Mouse (Mus musculus) T-helper 2 cell (primary cell): ENCODE measurements around the gene Acat2.

Source experiments
- in situ Hi-C: fragments of 300-600 bp; cut with MboI, MseI; formaldehyde crosslinking; loops from one replicate; pipeline ENCODE4 v1.15.1; 2025; ENCODE audit warnings: high pct_unique_total_duplicates

Gene Acat2

DNA sequence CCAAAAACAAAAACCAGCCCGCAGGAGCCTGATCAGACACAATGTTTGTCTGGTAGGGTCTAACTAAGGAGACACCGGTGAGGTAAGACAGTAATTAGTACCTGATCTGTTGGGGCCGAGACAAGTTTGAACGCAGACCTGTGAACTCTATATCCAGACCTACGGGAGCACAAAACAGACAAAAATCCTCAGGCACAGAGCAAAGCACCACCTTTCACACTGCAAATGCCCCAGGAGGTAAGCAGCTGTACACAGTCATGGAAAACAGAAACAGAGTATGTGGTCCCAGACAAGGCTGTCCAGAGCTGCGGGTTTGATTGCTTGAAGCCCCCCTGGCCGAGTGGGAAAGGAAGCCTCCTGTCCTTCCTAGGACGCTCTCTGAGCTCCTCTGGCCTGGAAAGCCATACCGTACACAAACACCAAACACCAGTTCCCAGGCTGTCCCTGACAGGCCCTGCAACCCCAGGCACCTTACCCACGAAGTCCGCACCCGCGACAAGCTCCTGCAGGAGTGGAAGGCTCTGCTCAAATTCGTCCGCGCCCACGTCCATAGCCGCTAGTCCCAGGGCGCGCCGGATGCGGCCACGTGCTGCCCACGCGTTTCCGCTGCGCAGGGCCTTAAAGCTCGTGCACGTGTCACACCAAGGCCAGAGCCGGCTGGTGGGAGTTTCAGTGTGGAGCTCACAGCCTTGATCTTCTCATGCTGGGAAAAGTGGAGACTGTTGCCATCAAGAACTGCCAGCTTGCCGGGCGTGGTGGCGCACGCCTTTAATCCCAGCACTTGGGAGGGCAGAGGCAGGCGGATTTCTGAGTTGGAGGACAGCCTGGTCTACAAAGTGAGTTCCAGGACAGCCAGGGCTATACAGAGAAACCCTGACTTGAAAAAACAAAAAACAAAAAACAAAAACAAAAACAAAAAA is 50.9 kb downstream of the Acat2 start, which contains the start of gene Pnldc1:
Gene Pnldc1, minus strand, starts transcription at position 870 of the 920 bp plus-strand sequence.
- in situ Hi-C loops: loop anchor here (5.0 kb wide), 1 partner anchor 78 kb away; no protein-coding TSS in a partner anchor

GRCm38 (mm10) chr17:12906436-12906835 is 54.1 kb downstream of the Acat2 start:
- in situ Hi-C loops: no loop called here

- in situ Hi-C loops: no loop called here
Measured at GRCm38 (mm10) chr17:12905810-12906209, 54.7 kb downstream of the Acat2 start.

DNA sequence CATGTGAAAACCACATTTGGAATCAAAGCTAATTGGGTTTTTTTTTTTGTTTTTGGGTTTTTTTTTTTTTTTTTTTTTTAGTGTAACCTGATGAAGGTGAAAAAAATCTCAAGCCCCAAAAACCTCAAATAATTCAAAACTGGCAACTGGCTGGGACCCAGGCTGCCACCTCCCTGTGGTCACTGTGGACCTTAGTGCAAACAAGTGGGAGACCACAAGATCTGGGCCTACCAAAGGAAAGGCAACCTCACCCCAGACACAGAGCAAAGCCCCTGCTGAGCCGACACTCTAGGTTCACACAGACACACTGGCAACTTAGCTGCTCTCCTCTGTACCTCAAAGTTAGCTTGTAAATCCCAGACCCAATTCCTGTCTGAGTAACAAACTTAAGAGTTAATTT is 56.2 kb downstream of the Acat2 start:
- in situ Hi-C loops: no loop called here

DNA sequence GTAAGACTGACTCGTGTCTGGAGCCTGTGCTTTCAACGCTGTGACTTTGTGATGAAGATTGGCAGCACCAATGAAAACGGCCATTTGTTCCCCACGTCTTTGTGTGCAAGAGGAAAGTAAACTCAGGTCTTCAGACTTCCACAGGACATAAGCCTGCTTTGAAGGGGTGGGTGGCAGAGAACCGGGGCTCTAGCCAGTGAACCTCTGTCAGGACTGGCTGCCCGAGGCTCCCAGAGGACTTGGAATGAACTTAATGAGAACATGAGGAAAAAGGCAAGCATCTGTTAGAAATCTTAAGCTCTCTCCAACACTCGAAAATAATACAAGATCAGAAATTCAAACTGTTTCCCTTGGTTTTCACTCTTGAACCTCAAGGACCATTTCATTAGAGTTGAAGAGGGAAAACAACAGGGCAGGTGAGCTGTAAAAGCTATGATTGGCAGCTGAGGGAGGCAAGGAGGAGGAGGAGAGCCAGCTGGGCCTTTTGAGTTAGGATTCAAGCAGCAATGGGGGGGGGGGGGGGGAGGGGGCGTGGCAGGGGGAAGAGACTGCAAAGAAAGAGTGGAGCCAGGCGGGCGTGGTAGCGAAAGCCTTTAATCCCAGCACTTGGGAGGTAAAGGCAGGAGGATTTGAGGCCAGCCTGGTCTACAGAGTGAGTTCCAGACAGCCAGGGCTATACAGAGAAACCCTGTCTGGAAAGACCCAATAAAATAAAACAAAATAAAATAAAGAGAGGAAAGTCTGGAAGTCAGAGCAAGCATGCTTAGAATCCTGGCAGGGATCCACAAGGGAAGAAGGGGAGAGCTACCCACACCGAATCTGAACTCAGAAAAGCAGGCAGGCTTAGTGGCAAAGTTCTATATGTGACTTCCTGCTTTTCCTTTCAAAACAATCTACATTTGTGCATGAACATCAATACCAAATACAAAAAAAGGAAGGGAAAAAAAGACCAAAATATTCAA is 56.9 kb downstream of the Acat2 start:
- in situ Hi-C loops: no loop called here

- in situ Hi-C loops: no loop called here
Measured at GRCm38 (mm10) chr17:12902291-12902690, 58.3 kb downstream of the Acat2 start.

- in situ Hi-C loops: loop anchor here (25.0 kb wide), 1 partner anchor 439 kb away; no protein-coding TSS in a partner anchor
Measured at GRCm38 (mm10) chr17:12898607-12899006, 61.9 kb downstream of the Acat2 start.

DNA sequence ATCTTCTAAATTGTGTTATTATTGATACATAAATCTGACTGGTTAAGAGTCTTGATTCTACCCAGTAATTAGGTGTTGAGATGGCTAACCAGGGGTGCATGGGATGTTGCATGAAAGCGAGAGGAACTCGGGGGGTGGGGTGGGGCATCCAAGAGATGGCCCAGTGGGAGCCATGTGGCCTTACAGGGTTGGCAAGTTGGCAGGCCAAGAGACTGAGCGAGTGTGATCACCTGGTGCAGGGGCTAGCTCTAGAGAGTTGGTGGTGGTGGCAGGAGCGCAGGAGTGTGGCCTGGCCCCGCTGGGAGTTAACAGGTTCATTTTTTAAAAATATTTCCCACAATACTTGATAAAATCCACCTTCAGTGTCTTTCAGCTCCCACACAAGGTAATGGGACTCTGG is 62.9 kb downstream of the Acat2 start:
- in situ Hi-C loops: loop anchor here (25.0 kb wide), 1 partner anchor 440 kb away; no protein-coding TSS in a partner anchor
